Mouse (Mus musculus) embryonic facial prominence, embryonic 14.5 days (tissue): ENCODE results near the gene Deaf1. TPM values are rescaled to one million over a fixed set of nuclear protein-coding genes. Genes with fewer than 3 reads are reported as not detected.

Experiments used
- ATAC-seq: fragments of 200-750 bp; cut with Nextera tagmentation; 2 replicates; pipeline ENCODE4 v1.8.0; 2017; ENCODE audit warnings: low read depth, moderate number of reproducible peaks, moderate TSS enrichment
- DNase-seq: peaks from one replicate; pipeline ENCODE4 v3.0.0-alpha.2; 2015; ENCODE audit warnings: low spot score
- H3K27ac ChIP-seq: fragments of 300-500 bp; sonication (generic); replicated peaks from 2 replicates; pipeline ENCODE4 v1.5.1; 2014; ENCODE audit warnings: low read depth, mild to moderate bottlenecking, low read length, moderate library complexity
- H3K27me3 ChIP-seq: fragments of 300-500 bp; sonication (generic); replicated peaks from 2 replicates; pipeline ENCODE4 v1.6.1; 2014; ENCODE audit warnings: low read length; ENCODE audit not compliant: control insufficient read depth, insufficient read depth
- H3K36me3 ChIP-seq: fragments of 300-500 bp; sonication (generic); 2 replicates; pipeline ENCODE4 v1.6.1; 2014; ENCODE audit warnings: low read length, mixed read lengths; ENCODE audit not compliant: control insufficient read depth, insufficient read depth
- H3K4me1 ChIP-seq: fragments of 300-500 bp; sonication (generic); 2 replicates; pipeline ENCODE4 v1.6.1; 2014; ENCODE audit warnings: antibody characterized with exemption, low read length; ENCODE audit not compliant: control insufficient read depth, insufficient read depth
- H3K4me2 ChIP-seq: fragments of 300-500 bp; sonication (generic); 2 replicates; pipeline ENCODE4 v1.6.1; 2014; ENCODE audit warnings: low read depth, mild to moderate bottlenecking, low read length, moderate library complexity, mixed read lengths
- H3K4me3 ChIP-seq: fragments of 300-500 bp; sonication (generic); 2 replicates; pipeline ENCODE4 v1.5.1; 2014; ENCODE audit warnings: low read depth, mild to moderate bottlenecking, low read length
- H3K9ac ChIP-seq: fragments of 300-500 bp; sonication (generic); 2 replicates; pipeline ENCODE4 v1.6.1; 2014; ENCODE audit warnings: low read depth, mild to moderate bottlenecking, low read length, moderate library complexity, mixed read lengths
- H3K9me3 ChIP-seq: fragments of 300-500 bp; sonication (generic); 2 replicates; pipeline ENCODE4 v1.6.1; 2016; ENCODE audit warnings: low read length; ENCODE audit not compliant: control insufficient read depth
- WGBS: fragments of 180-500 bp; shearing (Covaris S2); extraction: QIAGEN DNeasy Blood & Tissue Kit; methylation state at CpG from one replicate; pipeline ENCODE4 v1.1.7; 2014; 5-methylcytosine and 5-hydroxymethylcytosine counted together
- polyA plus RNA-seq: library from polyadenylated mRNA; unstranded; fragments of >200 nt; fragmentation: Nextera tagmentation; extraction: Ambion mirVana; gene quantifications from 2 replicates; pipeline ENCODE4 v1.2.1, GENCODE M21; 2014

Deaf1 gene
- polyA plus RNA-seq, 1 experiment from 2014 or later: 72.7 TPM

- Histone ChIP-seq H3K4me1 (peaks cover 7% of the 10 kb centered on the region; the same call in 1 of the 2 replicates), H3K27ac (no peak within 1 kb of the TSS), H3K4me2 (peak within 1 kb of the TSS; percentile 99), H3K4me3 (peak within 1 kb of the TSS; percentile 47), H3K27me3 (peaks cover 9% of the 10 kb centered on the region), H3K9me3 (no peaks in the 10 kb centered on the region), H3K9ac (peak within 1 kb of the TSS; percentile 60), H3K36me3 (no peaks in the 10 kb centered on the region)
- ATAC-seq (peak; percentile 64), DNase-seq (peak; percentile 63)
- WGBS: 4% methylated on average over 36 of the region's 46 CpGs
Measured at GRCm38 (mm10) chr7:141278766-141279590, 48.5 kb downstream of the Deaf1 start, which contains the start of gene Sct. TSS of gene Sct (minus strand) at chr7:141279133.

DNA sequence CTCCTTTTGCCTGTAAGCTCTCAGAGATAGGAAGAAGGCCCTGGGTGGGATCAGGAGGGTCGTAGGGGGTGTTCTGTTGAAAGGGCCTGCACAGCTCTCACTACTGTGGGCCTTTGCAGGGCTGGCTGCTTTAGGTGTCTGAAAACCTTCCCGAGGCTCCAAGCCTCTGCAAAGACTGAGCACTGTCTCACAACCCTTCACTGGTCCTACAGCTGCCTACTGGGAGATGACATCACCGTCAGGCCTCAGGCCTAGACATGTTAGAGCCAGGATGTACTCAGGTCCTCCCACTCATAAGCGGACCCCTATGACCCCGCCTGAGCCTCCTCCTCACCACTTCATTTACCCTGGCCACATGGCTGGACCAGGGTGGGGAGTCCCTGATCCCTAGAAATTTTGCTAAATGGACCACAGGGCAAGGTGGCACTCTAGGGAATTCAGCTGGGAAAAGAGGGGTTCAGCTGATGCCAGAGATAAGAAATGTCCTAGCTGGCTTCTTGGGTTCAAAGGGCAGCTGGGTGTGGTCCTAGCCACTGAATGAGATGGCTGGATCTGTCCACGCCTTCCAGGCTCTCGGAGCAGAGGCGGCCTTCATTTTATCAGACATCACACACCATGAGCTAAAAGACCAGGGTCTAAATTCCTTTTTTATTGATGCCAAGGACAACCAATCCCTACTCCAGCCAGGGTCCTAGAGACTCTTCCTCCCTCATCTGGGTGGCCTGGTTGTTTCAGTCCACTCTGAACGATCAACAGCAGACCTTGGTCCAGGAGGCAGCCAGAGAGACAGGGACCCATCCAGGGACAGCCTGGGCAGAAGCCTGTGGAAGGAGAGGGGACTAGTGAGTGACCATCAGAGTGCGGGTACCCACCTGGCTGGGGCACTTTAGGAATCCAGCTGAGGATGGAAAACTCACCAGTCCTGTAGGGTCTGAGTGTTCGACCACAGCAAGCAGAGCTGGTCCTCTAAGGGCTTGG lies 49.5 kb downstream of the Deaf1 start:
- 70% methylated on average over 11 of the region's 11 CpGs for WGBS
- Histone ChIP-seq H3K4me1 (peaks cover 7% of the 10 kb centered on the region; the same call in 1 of the 2 replicates), H3K4me2 (peak overlapping the region; percentile 99), H3K36me3 (no peaks in the 10 kb centered on the region), H3K27me3 (peaks cover 9% of the 10 kb centered on the region), H3K9me3 (no peaks in the 10 kb centered on the region), H3K27ac (no peak overlapping the region), H3K4me3 (no peak overlapping the region), H3K9ac (no peak overlapping the region; the same call in 1 of the 2 replicates)
- ATAC-seq (no peak), DNase-seq (no peak)

GRCm38 (mm10) chr7:141276546-141276945 lies 50.9 kb downstream of the Deaf1 start, which contains the start of gene Cdhr5:
TSS of gene Cdhr5 (minus strand) at chr7:141276786.
- WGBS: 60% methylated on average over 11 of the region's 11 CpGs

GRCm38 (mm10) chr7:141275356-141275755 lies 52.1 kb downstream of the Deaf1 start:
- Histone ChIP-seq H3K9ac (no peak overlapping the region), H3K9me3 (no peaks in the 10 kb centered on the region), H3K27me3 (peaks cover 9% of the 10 kb centered on the region), H3K4me3 (no peak overlapping the region), H3K4me2 (no peak overlapping the region), H3K27ac (no peak overlapping the region), H3K4me1 (peaks cover 7% of the 10 kb centered on the region; the same call in 1 of the 2 replicates), H3K36me3 (no peaks in the 10 kb centered on the region)
- DNase-seq (no peak), ATAC-seq (no peak)
- 68% methylated on average over 9 of the region's 9 CpGs for WGBS

More at GRCm38 (mm10) chr7:141276546-141276945, 50.9 kb downstream of the Deaf1 start, which contains the start of gene Cdhr5:
- DNase-seq (no peak), ATAC-seq (no peak)
- Histone ChIP-seq H3K9ac (no peak within 1 kb of the TSS), H3K4me1 (peaks cover 7% of the 10 kb centered on the region; the same call in 1 of the 2 replicates), H3K27ac (no peak within 1 kb of the TSS), H3K9me3 (no peaks in the 10 kb centered on the region), H3K4me3 (no peak within 1 kb of the TSS), H3K36me3 (no peaks in the 10 kb centered on the region), H3K4me2 (no peak within 1 kb of the TSS), H3K27me3 (peaks cover 9% of the 10 kb centered on the region)

GRCm38 (mm10) chr7:141270631-141271030 lies 56.9 kb downstream of the Deaf1 start:
- Histone ChIP-seq H3K36me3 (no peaks in the 10 kb centered on the region), H3K9me3 (no peaks in the 10 kb centered on the region), H3K27me3 (no peaks in the 10 kb centered on the region), H3K4me1 (0 out of 2 replicates have a peak, but pooled peaks cover 3% of the 10 kb centered on the region), H3K27ac (no peak overlapping the region), H3K9ac (no peak overlapping the region), H3K4me2 (no peak overlapping the region), H3K4me3 (no peak overlapping the region)
- no peak for ATAC-seq
- WGBS: 89% methylated on average over 3 of the region's 3 CpGs
- no peak for DNase-seq

DNA sequence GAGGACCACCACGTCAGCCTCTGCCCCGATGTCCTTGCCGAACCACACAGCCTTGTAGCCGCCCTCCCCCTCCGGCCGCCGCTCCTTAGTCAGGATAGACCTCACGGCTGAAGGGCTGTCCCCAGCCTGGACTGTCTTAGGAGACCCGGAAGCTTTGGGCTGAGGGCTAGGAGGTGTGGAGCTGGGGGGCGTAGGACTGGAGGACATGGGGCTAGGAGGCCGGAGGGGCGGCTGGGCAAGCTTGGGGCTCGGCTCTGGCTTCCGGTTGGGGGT lies 58.3 kb downstream of the Deaf1 start:
- Histone ChIP-seq H3K9ac (no peak overlapping the region), H3K4me2 (no peak overlapping the region), H3K4me3 (no peak overlapping the region), H3K27me3 (no peaks in the 10 kb centered on the region), H3K36me3 (peaks cover under 1% of the 10 kb centered on the region; the same call in 1 of the 2 replicates), H3K27ac (no peak overlapping the region), H3K9me3 (no peaks in the 10 kb centered on the region), H3K4me1 (0 out of 2 replicates have a peak, but pooled peaks cover 7% of the 10 kb centered on the region)
- 86% methylated on average over 13 of the region's 14 CpGs for WGBS
- ATAC-seq (no peak), DNase-seq (no peak)

GRCm38 (mm10) chr7:141268466-141269272 lies 58.8 kb downstream of the Deaf1 start:
- DNase-seq: no peak
- Histone ChIP-seq H3K27ac (no peak overlapping the region), H3K4me3 (no peak overlapping the region), H3K9me3 (no peaks in the 10 kb centered on the region), H3K9ac (no peak overlapping the region), H3K4me1 (0 out of 2 replicates have a peak, but pooled peaks cover 7% of the 10 kb centered on the region), H3K36me3 (peaks cover 5% of the 10 kb centered on the region; the same call in 1 of the 2 replicates), H3K27me3 (no peaks in the 10 kb centered on the region), H3K4me2 (no peak overlapping the region)
- 77% methylated on average over 23 of the region's 24 CpGs for WGBS
- no peak for ATAC-seq
